Mouse (Mus musculus) small intestine, adult 2 months (tissue): Measurements from ENCODE around the gene Rsu1. TPM values are rescaled to one million over a fixed set of nuclear protein-coding genes. Genes with fewer than 3 reads are reported as not detected.

Experiments
- H3K27ac ChIP-seq: fragments of 200-500 bp; 2 replicates; pipeline ENCODE4 v1.5.1; 2012; ENCODE audit warnings: low read depth, low read length, control low read depth, inconsistent platforms; ENCODE audit not compliant: insufficient read depth
- H3K27me3 ChIP-seq: fragments of 200-500 bp; 2 replicates; pipeline ENCODE4 v1.6.1; 2012; ENCODE audit warnings: mild to moderate bottlenecking, moderate library complexity, low read length, inconsistent platforms; ENCODE audit not compliant: control insufficient read depth, insufficient read depth
- H3K36me3 ChIP-seq: fragments of 200-500 bp; 2 replicates; pipeline ENCODE4 v1.6.1; 2012; ENCODE audit warnings: mild to moderate bottlenecking, low read length, control low read depth, inconsistent platforms; ENCODE audit not compliant: control insufficient read depth, insufficient read depth
- H3K4me1 ChIP-seq: fragments of 200-500 bp; 2 replicates; pipeline ENCODE4 v1.6.1; 2012; ENCODE audit warnings: low read length, inconsistent platforms, mixed read lengths; ENCODE audit not compliant: control insufficient read depth, insufficient read depth, insufficient read length
- H3K4me3 ChIP-seq: fragments of 200-500 bp; 2 replicates; pipeline ENCODE4 v1.5.1; 2012; ENCODE audit warnings: low read depth, mild to moderate bottlenecking, control low read depth, inconsistent platforms, low read length, moderate library complexity
- CTCF ChIP-seq: fragments of 200-500 bp; IDR thresholded peaks from 2 replicates; pipeline ENCODE4 v1.5.1; 2012; ENCODE audit warnings: low read depth, mild to moderate bottlenecking, control low read depth, inconsistent platforms, low read length, moderate library complexity, mixed read lengths; ENCODE audit not compliant: insufficient replicate concordance, insufficient read length; ENCODE audit errors: extremely low read depth
- POLR2A ChIP-seq: fragments of 200-500 bp; IDR thresholded peaks from 2 replicates; pipeline ENCODE4 v1.6.1; 2012; ENCODE audit warnings: low read depth, mild to moderate bottlenecking, control low read depth, inconsistent platforms, low read length, moderate library complexity
- WGBS: fragments of 180-500 bp; shearing (Covaris S2); methylation state at CpG from one replicate; pipeline ENCODE4 v1.1.7; 2018; 5-methylcytosine and 5-hydroxymethylcytosine counted together
- polyA plus RNA-seq: library from polyadenylated mRNA; depleted of rRNA; stranded (reverse); fragments of >200 nt; gene quantifications from 2 replicates; pipeline ENCODE4 v1.2.3, GENCODE M21; 2012

The Rsu1 gene
- polyA plus RNA-seq, 1 experiment: 21.0 TPM

DNA sequence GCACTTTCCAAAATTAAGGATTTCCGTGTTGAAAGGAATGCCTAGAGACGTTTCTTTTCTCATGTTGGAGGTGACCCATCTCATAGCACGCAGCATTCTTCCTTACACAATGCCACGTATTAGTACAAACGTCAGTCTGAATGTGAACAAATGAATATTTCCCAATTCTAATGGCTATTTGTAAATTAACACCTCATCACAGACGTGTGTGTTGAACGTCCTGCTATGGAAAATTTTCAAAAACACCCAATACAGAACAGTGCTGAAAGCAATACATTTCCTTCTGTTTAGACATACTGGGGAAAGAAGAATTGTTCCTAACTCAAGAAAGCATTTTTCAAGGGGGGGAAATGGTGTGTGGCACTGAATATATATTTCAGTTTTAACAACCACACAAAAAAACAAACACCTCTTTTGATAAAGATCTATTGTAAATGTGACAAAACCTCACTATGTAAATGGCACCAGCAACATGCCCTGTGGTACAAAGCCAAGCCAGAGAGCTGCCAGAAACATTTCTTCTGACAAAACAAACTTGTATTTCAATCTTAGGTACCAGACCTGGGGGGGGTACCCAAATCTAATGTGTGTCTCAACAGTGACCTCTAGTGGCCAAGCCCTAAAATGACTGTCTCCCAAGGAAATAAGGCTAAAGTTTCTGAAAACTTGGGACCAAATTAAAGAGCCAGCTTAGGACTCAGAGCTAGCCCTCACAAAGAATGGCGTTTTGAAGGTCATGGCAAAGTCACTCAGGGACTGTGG, 33.9 kb downstream of the Rsu1 start:
- Histone ChIP-seq H3K4me1 (no peaks in the 10 kb centered on the region), H3K4me3 (no peak overlapping the region), H3K27ac (no peak overlapping the region), H3K27me3 (no peaks in the 10 kb centered on the region), H3K36me3 (no peaks in the 10 kb centered on the region)
- 74% methylated on average over 8 of the region's 8 CpGs for WGBS
- no peak for TF ChIP-seq CTCF
- no peak for TF ChIP-seq POLR2A

GRCm38 (mm10) chr2:13235696-13236095, 35.5 kb downstream of the Rsu1 start:
- Histone ChIP-seq H3K36me3 (no peaks in the 10 kb centered on the region), H3K4me3 (no peak overlapping the region), H3K27me3 (no peaks in the 10 kb centered on the region), H3K4me1 (no peaks in the 10 kb centered on the region), H3K27ac (no peak overlapping the region)
- WGBS: 69% methylated on average over 5 of the region's 5 CpGs
- TF ChIP-seq CTCF: no peak
- no peak for TF ChIP-seq POLR2A

DNA sequence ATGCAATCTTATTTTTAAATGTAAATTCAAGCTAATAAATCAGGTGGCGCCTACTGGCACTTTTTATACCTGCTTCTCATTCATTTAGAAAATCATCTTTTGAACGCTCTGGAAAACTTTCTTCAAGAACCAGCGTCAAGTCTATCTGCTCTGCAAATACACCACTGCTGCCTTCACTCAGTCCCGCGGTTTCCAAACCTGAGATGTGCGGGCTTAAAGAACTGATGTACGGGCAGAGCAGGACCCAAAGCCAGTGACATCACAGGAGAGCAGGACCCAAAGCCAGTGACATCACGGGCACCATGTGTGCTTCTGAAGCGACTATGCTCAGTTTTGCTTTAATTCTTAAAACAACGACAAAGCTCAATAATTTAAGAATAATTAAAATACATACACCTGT, 36.4 kb downstream of the Rsu1 start:
- no peaks in the 10 kb centered on the region for H3K27me3 ChIP-seq
- H3K36me3 ChIP-seq: no peaks in the 10 kb centered on the region
- WGBS: 90% methylated on average over 10 of the region's 10 CpGs
- no peaks in the 10 kb centered on the region for H3K4me1 ChIP-seq
- no peak overlapping the region for H3K4me3 ChIP-seq
- TF ChIP-seq POLR2A (no peak), CTCF (no peak)
- no peak overlapping the region for H3K27ac ChIP-seq

GRCm38 (mm10) chr2:13233902-13234301, 37.3 kb downstream of the Rsu1 start:
- no peaks in the 10 kb centered on the region for H3K36me3 ChIP-seq
- H3K4me1 ChIP-seq: no peaks in the 10 kb centered on the region
- TF ChIP-seq CTCF: no peak
- no peak for TF ChIP-seq POLR2A
- H3K4me3 ChIP-seq: no peak overlapping the region
- H3K27me3 ChIP-seq: no peaks in the 10 kb centered on the region
- WGBS: 73% methylated on average over 7 of the region's 7 CpGs
- H3K27ac ChIP-seq: no peak overlapping the region

DNA sequence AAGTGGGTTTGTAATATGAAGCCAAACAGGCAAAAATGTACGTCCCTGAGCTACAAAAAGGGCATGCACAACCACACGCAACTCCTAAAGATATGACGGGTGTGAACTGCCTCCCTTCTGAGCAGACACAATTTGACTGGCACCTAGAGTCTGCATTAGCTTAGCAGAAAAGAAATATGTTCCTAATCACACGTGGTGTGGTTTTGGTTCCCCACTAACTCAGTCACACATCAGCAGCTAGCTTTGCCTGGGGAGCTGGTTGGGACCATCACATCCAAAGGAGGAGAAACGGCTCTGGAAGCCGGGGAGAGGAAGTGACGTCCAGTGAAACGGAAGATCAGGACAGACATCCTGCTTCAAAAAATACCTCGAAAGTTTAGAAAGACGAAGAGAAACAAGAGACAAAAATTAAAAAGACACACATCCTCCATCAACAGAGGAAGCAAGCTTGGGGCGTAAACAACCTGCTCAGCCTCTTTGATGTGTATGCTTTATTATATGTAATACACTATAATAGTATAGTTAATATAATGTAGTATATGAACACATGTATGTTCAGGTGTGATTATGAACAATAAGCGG, 37.9 kb downstream of the Rsu1 start:
- H3K27me3 ChIP-seq: no peaks in the 10 kb centered on the region
- no peak overlapping the region for H3K4me3 ChIP-seq
- H3K36me3 ChIP-seq: no peaks in the 10 kb centered on the region
- 80% methylated on average over 12 of the region's 12 CpGs for WGBS
- H3K4me1 ChIP-seq: no peaks in the 10 kb centered on the region
- H3K27ac ChIP-seq: no peak overlapping the region
- TF ChIP-seq CTCF (no peak), POLR2A (no peak)

GRCm38 (mm10) chr2:13232305-13232704, 38.9 kb downstream of the Rsu1 start:
- TF ChIP-seq POLR2A (no peak), CTCF (no peak)
- H3K27ac ChIP-seq: no peak overlapping the region
- no peak overlapping the region for H3K4me3 ChIP-seq
- no peaks in the 10 kb centered on the region for H3K27me3 ChIP-seq
- no peaks in the 10 kb centered on the region for H3K36me3 ChIP-seq
- no peaks in the 10 kb centered on the region for H3K4me1 ChIP-seq
- WGBS: 85% methylated on average over 6 of the region's 6 CpGs

DNA sequence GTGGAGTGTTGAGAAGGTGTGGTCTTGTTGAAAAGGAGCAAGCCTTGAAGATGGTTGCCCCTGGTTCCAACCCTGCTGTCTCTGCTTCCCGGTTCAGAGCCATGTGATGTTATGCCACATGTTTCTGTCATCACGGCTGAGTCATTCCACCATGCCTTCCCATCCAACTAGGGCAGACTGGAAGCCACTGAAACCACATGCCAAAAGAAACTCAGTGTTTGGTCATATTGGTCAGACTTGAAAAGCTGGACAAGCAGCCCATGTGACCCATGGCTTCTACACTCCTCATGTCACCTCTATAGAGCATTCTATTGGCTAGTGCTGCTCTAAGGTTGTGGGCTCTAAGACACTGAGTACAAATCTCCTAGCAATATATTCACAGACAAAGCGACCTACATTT, 41.5 kb downstream of the Rsu1 start:
- no peak for TF ChIP-seq POLR2A
- no peak for TF ChIP-seq CTCF
- no peaks in the 10 kb centered on the region for H3K36me3 ChIP-seq
- H3K4me1 ChIP-seq: no peaks in the 10 kb centered on the region
- 92% methylated on average over 3 of the region's 3 CpGs for WGBS
- H3K27me3 ChIP-seq: no peaks in the 10 kb centered on the region
- H3K27ac ChIP-seq: no peak overlapping the region
- no peak overlapping the region for H3K4me3 ChIP-seq
